Mouse (Mus musculus): ENCODE data around the gene Clspn.

Clspn gene

DNA sequence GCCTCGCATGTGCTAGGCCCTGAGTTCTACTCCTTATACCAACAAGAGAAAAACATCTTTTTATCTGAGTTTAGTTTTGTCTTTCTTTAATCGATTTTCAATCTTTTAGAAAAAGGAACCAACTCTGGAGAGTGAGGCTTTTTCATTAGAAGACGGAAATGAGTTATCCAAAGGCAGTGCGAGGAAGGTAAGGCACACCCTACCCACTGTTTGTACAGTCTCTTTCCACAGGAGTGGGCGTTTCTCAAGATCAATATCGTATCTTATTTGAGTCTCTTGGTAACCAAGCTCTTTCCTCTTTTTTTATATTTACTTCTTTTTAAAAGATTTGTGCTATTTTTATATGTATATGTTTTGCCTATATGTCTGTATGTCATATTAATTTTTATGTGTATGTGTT lies 7.1 kb downstream of the Clspn start:
- no peak for DNase-seq (ENCODE audit: low spot score in 2 of 2)

DNA sequence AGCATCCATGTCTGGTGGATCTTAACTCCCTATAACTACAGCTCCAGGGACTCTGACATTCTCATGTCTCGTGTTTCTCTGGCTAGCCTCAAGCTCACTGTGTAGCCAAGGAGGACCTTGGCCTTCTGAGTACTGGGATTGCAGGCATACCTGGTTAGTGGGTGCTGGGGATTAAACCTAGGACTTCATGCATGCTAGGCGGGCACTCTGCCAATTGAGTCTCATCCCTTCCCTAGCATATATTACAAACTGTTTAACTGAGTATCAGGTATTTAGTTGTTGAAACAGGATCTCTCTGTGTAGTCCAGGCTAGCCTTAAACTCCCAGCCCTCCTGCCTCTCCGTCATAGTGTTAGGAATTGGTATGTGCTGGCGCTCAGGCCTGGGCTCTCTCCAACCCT lies 10.5 kb downstream of the Clspn start:
- no peak for DNase-seq (ENCODE audit: low spot score in 2 of 2)

DNA sequence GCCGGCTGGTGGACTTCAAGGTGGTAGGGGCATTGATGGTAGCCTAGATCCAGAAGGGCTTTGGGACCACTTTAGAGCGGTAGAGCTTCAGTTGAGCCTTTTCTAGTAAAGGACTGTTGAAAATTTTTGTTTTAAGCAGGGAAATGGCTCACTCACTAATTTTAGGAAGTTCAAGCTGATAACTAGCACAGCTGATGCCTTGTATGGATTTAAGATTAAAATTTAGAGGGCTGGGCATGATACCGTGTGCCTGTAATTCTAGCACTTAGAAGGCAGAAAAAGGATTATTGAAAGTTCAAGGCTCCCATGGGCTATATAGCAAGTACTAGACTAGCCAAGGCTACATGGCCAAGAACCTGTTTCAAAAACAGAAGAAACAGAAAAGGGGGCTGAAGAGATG lies 13.0 kb downstream of the Clspn start:
- DNase-seq (ENCODE audit: low spot score in 2 of 2), result no peak

DNA sequence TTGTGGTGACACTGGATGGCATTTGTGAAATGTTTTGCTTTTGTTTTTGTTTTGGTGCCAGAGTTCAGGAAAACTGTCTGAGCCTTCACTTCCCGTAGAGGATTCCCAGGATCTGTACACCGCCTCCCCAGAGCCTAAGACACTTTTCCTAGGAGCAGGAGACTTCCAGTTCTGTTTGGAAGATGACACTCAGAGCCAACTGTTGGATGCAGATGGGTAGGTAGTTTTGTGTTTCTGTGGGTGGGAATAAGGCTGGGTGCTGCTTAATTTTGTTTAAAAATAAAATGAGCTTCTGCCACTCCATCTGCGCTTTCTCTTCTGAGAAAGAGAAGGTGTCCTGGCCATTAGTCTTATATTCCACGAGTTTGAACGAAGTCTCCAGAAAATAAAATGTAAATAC lies 19.5 kb downstream of the Clspn start:
- DNase-seq (ENCODE audit: low spot score in 2 of 2), result peak in 1 of 2 experiments; percentile 60

DNA sequence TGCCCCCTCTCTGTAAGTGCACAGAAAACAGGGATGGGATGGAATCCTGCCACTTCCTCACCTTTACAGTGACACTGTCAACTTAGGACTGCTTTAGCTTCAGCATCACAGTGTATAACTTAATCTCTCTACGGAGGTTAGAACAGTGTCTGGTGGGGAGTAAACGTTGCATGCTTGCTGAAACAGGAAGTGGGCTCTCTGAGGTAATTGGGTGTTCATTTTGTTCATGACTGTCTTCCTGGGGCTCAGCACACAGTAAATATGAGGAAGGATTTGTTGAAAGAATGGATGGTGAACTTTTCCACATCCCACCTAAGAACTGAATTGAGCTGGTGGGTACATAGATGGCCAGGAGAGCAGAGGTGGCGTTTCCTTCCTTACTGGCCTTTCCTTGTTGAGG lies 21.2 kb downstream of the Clspn start:
- DNase-seq (ENCODE audit: low spot score in 2 of 2), result no peak

DNA sequence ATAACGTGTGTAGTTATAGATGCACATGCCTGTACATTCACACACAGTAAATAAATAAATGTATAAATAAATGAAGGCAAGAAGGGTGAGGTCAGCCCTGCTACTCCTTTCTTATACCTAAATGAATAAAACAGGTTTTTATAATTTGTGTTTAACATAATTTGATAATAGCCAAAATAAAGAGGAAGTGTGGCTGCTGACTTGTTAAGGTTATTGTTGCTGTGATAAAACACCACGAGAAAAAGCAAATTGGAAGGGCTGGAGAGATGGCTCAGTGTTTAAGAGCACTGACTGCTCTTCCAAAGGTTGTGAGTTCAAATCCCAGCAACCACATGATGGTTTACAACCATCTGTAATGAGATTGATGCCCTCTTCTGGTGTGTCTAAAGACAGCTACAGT lies 22.3 kb downstream of the Clspn start:
- no peak for DNase-seq (ENCODE audit: low spot score in 2 of 2)

DNA sequence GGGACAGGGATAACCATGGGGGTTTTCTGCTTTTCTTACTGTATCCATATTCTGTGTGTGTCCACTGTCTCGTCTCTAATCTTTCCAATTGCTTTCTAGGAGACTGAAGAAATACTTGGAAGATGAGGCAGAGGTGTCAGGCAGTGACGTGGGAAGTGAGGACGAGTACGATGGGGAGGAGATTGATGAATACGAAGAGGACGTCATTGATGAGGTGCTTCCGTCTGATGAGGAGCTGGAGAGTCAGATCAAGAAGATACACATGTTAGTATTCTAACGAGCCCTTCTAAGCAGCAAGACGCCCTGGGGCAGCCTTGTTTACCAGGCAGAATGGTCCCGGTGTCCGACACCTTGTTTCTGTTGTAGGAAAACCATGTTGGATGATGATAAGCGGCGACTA lies 29.0 kb downstream of the Clspn start:
- no peak for DNase-seq (ENCODE audit: low spot score in 2 of 2)

DNA sequence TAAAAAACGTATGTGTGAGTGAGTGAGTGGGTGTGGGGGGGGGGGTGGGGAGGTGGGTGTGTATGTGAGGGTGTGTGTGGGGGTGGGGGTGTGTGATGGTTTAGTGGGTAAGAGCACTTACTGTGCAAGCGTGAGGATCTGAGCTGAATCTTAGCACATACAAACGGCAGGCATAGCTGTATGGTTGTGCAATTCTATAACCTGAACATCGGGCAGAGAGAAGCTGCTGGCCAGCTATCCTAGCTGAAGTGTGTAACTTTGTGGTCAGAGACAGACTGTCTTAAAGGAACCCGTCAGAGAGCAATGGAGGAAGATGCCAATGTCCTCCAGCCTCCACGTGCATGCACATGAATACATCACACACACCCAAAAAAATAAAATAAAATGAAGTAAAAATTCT lies 35.3 kb downstream of the Clspn start:
- DNase-seq (ENCODE audit: low spot score in 2 of 2), result no peak

DNA sequence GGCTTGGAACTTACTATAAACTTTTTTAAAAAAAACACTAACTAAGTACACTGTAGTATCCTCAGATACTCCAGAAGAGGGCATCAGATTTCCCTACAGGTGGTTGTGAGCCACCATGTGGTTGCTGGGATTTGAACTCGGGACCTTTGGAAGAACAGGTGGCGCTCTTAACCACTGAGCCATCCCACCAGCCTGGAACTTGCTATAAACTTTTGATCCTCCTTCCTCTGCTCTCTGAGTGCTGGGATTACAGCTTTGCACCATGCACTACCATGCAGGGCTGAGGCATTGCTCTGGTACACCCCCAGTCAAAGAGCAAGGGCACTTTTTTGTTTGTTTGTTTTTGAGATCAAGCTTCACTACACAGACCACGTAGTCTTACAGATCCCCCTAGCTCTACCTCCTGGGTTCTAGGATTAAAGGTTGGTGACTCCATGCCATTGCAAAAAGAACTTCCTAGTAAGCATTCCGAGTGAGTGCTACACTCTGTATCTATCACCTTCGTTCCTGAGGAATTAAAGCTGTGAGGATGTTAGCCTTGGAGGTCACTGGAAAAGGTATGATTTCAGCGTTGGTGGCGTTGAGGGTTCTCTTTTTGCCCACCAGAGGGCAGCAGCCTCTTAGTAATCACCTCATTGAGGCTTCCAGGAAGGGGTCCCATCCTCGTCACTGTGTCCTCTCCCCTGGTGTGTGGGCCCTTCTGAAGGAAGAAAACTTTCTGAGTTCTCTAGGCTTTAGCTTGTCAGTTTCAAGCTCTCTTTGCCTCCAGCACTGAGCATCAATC lies 43.4 kb downstream of the Clspn start:
- peak in 1 of 2 experiments; percentile 51 for DNase-seq (ENCODE audit: low spot score in 2 of 2)

DNA sequence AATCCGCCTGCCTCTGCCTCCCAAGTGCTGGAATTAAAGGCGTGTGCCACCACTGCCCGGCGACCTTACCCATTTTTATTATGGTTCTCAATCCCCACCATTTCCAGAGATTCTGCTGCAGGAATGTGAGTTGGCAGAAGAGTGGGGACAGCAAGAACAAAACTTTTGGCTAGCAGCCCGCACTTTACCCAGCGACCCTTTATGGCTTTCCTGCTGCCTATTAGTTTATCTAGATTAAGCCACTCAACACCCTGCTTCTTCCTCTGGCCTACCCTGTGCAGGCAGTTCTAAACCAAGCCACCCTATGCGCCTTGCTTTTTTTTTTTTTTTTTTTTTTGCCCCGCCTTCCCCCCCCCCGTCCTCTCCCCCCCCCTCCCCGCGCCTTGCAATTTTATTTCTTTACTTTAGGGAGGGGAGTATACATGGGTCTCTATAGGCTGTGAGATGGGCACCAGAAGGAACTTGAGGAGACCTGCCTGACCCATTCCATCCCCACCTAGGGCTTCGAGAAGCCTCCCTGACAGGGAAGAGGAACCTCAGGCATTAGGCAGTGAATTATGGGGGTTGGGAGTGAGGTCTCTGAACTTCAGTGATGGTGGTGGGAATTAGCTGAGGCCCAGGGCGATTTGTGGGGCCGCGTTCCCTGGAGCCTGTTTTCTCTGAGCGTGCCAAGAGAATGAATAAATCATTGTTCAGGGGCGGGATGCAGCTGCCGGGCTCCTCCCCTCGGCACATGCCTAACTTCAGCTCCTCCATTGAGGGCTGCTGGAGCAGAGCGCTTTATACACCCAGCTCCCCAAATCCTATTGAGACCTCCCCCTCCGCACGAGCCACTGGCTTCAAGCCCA lies 45.1 kb downstream of the Clspn start:
- peak in 1 of 2 experiments; percentile 20 for DNase-seq (ENCODE audit: low spot score in 2 of 2)

DNA sequence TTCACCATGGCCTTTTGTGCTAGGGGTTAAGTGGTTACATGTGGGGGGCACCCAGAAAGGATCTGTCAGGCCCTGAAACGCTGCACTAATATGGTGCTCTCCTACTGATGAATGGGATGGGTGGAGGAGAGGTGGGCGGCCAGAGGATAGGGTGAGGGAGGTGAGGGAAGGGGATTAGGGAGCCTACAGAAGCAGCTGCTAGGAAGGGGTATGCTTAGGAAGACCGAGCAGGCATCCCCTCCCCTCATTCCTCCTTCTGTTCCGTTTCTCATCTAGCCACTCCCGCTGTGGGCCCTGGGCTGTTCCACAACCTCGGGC lies 45.7 kb downstream of the Clspn start:
- no peak for DNase-seq (ENCODE audit: low spot score in 2 of 2)

DNA sequence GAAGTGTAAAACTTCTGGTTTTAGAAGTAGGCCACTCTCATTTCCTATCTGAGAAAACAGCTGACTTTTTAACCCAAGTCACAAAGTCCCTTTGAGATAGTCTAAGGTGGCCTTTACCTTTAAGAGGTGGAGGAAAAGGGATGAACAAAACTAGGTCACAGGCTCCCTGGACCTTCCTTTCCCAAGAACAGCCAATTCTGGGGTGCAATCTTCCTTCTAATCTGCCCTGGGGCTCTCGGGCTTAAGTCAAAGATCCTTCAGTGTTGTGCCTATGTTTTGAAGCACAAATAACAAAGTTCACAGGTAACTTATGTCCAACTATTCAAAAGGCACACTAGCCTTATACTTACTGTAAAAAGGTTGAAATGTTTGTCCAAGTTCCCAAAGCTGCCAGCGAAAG lies 47.4 kb downstream of the Clspn start:
- DNase-seq (ENCODE audit: low spot score in 2 of 2), result no peak

DNA sequence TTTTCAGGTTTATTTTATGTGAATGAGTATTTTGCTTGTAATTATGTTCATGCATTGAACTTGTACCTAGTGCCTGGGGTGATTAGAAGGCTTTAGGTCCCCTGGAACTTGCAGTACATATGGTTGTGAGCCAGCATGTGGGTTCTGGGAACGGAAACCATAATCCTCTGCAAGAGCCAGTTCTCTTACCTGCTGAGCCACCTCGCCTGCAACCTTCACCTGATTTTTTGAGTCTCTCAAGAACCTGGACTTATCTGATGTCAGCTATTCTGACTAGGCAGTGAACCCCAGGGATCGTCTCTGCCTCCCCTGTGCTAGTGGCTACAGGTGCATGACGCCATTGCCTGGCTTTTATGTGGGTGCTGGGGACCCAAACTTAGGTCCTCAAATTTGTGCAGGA lies 49.0 kb downstream of the Clspn start:
- DNase-seq (ENCODE audit: low spot score in 2 of 2), result no peak

DNA sequence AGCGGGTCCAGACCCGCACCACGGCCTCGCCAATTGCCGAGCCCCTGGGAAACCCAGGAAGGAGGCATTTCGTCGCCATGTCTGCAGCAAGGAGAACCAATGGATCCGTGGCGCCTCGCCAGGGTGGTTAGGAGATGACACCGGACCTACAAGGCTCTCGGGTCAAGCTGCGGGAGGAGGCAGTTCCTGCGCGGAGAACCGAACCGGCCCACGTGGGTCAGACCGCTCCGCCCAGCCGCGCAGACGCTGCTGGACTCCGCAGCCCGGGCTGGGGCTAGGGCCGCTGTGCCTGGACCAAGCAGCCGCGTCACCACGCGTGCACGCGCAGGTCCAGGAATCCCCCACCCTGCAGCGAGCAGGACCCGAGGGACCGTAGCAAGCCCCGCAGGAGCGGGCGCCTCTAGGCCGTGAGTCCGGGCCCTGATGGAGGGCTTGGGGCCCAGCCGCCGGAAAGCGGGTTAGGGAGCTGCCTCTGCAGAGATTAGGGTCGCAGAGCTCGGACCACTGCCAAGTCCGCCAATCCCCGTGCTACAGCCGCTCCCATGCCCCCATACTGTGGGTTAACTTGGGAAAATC lies 53.0 kb downstream of the Clspn start, which contains the start of gene 5730409E04Rik:
Gene 5730409E04Rik (plus strand): TSS at position 213 of the 576 bp plus-strand sequence.
- DNase-seq (ENCODE audit: low spot score in 2 of 2), result peak; percentile 72 to 87

DNA sequence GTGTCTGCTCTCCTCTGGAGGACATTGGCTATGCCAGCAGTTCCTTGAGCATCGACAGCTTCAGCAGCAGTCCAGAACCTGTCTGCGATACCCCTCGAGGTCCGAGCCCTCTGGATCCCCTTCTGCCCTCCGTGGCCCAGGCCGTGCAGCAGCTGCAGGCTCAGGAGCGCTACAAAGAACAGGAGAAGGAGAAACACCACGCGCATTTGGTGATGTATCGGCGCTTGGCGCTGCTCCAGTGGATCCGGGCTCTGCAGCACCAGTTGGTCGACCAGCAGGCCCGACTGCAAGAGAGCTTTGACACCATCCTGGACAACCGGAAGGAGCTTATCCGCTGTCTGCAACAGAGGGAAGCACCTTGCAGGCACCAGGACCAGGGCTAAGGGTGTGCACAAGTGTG lies 55.3 kb downstream of the Clspn start:
- no peak for DNase-seq (ENCODE audit: low spot score in 2 of 2)

DNA sequence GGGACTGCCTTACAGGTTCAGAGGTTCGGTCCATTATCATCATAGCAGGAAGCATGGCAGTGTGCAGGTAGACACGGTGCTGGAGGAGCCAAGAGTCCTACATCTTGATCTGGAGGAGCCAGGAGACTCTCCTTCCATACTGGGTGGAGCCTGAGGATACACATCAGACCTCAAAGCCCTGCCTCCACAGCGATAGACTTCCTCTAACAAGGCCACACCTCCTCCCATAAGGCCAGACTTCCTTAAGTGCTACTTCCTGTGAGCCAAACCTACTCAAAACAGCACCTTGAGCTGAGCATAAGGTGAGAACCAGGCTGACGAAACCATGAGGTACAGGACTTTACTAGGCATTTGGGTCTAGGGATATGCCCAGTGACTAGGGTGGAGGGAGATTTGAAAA lies 59.6 kb downstream of the Clspn start:
- no peak for DNase-seq (ENCODE audit: low spot score in 2 of 2)

DNA sequence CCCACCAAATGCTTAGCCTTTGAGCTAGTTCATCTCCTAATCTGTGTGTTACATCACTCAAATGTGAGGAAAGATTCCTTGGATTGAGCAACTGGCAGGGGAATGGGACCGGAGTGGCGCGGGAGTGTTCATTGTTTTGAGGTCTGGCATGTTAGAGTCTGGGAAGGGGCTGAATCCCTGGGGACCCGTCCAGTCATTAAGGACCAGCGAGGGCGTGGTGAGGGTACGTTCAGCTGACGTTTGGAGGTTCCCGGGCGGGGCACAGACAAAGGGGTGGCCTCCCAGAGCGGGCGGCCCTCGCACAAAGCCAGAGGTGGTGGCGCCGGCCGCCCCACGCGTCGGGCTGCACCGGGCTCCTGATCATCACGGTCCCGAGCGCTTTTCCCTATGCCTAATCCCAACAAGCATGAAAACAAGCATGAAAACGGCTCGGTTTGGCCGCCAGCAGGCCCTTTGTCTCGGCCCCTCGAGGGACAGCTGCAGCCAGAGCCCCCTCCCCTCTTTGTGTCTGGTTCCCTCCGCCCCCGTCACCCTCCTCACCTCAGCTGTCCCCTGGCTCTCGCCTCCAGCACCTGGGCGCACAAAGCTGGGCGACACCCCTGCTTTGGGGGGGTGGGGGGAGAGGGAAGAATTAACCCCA lies 63.1 kb downstream of the Clspn start:
- no peak for DNase-seq (ENCODE audit: low spot score in 2 of 2)

DNA sequence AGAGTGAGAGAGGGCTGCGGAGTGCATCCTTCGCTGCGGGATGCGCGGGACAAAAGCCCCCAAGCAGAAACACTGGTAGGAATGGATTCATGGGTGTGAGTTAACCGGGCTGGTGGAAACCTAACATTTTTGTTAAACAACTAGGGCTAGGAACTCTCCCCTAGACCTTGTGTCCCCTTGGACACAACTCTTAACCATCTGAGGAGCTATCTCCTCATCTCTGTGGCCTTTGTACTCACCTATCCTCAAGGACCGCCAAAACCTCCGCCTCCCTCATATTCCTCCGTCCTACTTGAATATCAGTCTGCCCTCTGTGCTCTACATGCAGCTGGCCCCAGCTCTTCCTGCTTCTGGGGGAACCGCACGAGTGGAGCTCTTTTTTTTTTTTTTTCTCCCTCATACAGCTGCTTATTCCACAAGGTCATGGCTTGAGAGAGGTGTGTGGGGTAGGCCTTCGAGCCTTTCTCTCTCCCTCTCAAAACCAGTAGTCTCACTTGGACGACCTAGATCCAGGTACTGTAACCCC lies 63.7 kb downstream of the Clspn start:
- no peak for DNase-seq (ENCODE audit: low spot score in 2 of 2)

DNA sequence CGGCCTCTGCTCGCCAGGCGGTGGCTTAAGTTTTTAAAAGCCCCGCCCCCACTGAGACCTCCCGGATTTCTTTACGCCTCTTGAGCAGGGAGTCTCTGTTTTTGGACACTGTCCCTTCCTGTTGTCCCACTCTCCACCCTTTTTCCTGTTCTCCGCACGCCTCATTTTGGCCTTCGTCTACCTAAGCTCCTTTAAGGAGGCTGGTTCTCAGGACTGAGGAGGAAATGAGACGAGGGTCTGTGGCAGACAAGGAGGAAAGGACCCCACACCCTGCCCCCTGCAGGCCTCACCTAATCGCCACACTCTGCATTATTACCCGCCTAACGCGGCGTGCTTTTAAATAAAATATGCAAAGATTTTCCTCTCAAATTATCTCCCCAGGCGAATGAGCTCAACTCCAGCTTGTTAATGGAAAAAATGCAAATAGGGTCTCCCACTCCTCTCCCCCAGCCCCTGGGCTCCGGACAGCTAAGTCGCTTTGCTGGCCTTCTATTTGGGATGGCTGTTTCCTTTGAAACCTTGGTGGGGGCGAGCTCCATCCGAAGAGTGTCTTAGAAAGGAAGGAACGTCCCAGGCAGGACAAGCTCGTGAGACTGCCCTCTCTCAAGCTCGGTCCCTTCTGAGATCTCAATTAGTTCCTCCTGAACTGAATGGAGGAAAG lies 70.4 kb downstream of the Clspn start:
- no peak for DNase-seq (ENCODE audit: low spot score in 2 of 2)

DNA sequence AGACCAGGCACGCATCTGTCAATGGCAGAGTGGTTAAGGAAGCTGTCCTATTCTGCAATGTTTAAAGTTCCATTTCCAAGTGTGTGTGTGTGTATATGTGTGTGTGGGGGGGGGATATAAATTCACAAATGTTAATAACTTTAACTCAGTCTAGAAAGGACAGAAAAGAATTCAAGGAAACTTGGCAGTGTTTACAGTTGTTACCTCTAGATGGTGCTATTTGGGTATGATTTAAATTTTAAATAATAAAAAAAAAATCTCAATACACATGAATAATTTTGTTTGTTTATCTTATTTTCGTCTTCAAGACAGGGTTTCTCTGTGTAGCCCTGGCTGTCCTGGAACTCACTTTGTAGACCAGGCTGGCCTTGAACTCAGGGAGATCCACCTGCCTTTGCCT lies 75.2 kb downstream of the Clspn start:
- DNase-seq (ENCODE audit: low spot score in 2 of 2), result no peak

DNA sequence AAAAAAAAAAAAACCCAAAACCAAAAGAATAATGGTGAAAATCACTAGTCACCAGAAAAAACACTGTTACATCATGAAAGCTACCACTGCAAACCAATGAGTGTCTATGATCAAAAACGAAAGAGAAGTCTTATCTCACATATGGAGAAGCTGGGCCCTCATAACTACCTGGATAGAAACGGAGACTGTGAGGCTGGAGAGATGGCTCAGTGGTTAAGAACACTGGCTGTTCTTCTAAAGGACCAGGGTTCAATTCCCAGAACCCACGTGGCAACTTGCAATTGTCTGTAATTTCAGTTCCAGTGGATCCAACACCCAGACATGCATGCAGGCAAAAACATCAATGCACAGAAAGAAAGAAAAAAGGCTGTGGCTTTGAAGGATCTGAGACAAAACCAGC lies 75.9 kb downstream of the Clspn start:
- no peak for DNase-seq (ENCODE audit: low spot score in 2 of 2)

DNA sequence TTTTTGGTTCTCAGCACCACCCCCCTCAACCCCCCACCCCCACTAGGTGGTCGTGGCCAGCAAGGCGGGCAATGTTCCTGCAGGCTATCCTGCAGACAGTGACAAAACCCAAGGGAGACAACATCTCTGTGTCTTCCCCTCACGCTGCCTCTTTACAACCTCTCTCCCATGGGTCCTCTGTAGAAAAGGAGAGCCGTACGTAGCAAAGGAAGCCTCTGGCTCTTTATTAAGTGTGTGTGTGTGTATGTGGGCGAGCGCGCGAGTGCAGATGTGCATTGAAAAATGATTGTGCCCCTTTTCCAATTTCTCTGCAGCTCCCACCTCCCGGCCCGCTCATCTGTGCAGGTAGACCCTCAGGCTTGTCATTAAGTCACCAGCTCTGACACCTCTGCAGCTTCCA lies 79.6 kb downstream of the Clspn start:
- no peak for DNase-seq (ENCODE audit: low spot score in 2 of 2)
